Mouse (Mus musculus) 3134 (cell line): ENCODE data around the gene Ift52.
A peak's percentile ranks its signal among the peaks of the same experiment; 100 is the strongest.
"Not testable (repeated sequence)": the region's sequence is repeated elsewhere in the genome, so short reads cannot be mapped to it uniquely, and the experiment has no call there.

ENCODE experiments used
- DNase-seq: peaks from one replicate; pipeline ENCODE4 v3.0.0-alpha.2; 2011; ENCODE audit warnings: low spot score; ENCODE audit not compliant: insufficient read length; ENCODE audit errors: extremely low read depth

Gene Ift52

GRCm38 (mm10) chr2:163007299-163007698 is 9.9 kb upstream of the Ift52 start:
- DNase-seq = no peak

DNA sequence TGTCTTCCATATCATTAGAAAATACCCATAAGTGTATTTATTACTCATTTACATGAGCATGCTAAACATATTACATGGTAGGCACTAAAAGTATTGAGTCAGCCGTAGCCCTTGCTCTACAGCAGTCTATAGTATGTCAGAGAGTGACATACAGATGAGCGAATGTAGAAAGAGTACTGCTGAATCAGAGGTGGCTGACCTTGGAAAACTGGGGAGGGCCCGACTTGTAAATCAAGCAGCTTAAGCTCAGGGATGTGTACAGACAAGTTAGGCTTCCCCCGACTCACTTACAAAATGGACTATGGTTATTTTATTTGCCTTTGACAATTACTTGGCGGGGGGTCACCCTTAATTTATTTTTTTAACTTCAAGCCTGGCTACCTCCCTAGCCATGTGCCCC is 14.1 kb downstream of the Ift52 start:
- no peak for DNase-seq

DNA sequence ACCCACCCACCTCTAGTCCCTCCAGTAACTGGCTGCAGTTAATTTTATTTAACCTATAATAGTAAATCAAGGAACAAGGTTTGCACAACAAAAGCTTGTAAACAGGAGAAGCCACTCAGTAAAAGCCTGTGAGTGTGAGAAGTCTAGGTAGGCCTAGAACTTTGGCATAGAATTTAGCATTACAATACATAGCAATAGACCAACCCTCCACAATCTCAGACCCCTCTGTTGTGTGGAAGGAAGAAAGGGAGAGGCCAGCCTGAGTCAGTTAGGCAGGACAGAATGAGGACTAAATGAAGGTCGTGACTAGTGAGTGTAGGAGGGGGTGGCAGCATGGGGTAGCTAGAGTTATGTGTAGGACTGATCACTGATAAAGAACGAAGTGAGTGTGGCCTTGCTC is 14.6 kb downstream of the Ift52 start:
- no peak for DNase-seq

GRCm38 (mm10) chr2:163032622-163033021 is 15.5 kb downstream of the Ift52 start:
- no peak for DNase-seq

DNA sequence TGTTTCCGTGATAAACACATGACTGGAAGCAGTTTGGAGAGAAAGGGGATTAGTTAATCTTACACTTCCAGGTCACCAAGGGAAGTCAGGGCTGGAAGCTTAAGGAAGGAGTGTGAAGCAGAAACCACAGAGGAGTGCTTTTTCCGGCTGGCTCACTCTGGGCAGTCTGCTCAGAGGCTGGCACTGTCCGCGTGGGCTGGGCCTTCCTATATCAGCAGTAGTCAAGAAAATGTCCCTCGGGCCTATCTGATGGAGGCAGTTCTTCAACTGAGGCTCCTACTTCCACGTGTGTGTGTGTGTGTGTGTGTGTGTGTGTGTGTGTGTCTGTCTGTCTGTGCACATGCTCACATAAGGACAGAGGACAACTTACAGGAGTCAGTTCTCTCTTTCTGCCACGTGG is 22.8 kb downstream of the Ift52 start:
- DNase-seq = no peak

- DNase-seq = peak; percentile 37
Measured at GRCm38 (mm10) chr2:163048125-163048524, 31.0 kb downstream of the Ift52 start.

GRCm38 (mm10) chr2:163049116-163049515 is 32.0 kb downstream of the Ift52 start:
- DNase-seq = no peak

- no peak for DNase-seq
Measured at GRCm38 (mm10) chr2:163051691-163052090, 34.5 kb downstream of the Ift52 start.

DNA sequence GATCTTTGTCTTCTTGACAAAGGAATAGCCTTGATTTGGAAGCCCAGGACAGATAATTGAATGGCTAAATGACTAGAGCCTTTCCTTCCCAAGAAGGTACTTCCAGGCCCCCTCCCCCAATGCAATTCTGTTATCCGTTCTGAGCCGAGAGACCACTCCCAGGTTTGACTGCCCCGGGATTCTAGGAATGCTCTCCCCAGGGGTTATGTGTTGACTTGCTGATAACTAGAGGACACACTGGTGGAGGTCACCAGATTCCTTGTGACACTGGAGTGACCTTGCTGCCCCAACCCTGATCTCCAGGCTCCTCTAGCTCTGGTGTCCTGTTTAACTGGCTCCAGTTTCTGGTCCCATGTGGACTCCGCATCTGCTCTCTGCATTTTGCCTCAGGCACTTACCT is 34.9 kb downstream of the Ift52 start:
- DNase-seq = no peak

- DNase-seq = no peak
Measured at GRCm38 (mm10) chr2:163052826-163053225, 35.7 kb downstream of the Ift52 start.

DNA sequence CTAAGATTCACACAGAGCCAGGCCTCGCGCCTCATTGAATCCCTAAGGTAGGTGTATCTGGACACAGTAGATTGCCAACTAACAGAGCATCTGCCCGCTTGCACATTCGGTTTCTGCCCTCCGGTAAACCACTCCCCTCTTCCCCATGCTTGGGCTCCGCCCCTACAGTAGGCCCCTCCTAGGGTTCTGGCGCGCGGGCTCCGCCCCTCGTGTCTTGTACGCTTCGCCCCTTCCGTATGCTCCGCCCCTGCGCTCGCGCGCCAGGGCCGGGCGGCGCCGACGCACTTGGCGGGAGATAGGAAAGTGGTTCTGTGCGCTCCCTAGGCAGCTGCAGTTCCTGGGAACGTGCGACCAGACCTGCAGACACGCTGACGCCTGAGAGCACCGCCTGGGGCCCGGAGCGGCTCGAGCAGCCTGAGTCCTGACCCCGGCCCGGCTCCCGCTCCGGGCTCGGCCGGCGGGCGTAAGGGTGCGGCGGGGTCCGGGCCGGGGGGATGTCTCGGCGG is 37.2 kb downstream of the Ift52 start, which contains the start of gene Mybl2:
Mybl2 (plus strand) TSS at position 353 of the 506 bp plus-strand sequence.
- DNase-seq = peak; percentile 100

- DNase-seq = peak; percentile 70
Measured at GRCm38 (mm10) chr2:163054891-163055494, 37.8 kb downstream of the Ift52 start.

DNA sequence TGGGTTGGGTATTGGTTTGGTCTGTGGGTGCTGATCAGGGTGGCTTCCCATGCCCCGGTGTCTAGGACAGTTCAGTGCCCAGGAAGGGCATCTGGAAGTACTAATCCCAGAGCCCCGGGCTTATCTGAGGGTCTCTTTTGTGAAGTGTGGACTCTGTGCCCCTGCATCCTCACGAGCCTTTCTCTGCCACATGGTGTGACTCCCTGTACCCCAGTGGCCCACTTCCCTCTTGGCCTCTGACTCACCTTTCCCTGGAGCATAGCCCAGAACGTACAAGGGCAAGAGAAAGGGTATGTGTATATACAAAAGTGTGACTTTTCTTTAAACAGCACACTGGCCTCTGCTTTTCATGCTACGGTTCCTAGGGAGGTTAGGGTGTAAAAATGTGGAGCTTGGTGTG is 38.6 kb downstream of the Ift52 start:
- peak; percentile 64 for DNase-seq

DNA sequence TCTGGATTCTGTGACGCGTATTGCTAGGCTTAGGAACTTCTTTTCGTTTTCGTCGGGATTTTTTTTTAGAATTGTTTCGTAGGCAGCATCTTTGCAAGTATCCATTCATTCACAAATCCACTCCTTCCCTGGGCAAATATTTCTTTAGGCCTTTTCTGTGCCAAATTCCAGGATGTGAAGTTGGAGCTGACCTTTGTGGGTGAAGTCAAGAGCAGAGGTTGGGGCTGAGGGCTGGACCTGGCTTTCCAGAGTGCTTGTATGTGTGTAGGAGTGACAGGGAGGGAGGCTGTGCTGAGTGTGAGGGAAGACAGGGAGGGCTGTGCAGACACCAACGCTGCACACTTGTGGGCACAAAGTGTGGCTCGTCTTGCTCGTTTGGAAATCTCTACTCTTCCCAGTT is 39.4 kb downstream of the Ift52 start:
- DNase-seq = no peak

DNA sequence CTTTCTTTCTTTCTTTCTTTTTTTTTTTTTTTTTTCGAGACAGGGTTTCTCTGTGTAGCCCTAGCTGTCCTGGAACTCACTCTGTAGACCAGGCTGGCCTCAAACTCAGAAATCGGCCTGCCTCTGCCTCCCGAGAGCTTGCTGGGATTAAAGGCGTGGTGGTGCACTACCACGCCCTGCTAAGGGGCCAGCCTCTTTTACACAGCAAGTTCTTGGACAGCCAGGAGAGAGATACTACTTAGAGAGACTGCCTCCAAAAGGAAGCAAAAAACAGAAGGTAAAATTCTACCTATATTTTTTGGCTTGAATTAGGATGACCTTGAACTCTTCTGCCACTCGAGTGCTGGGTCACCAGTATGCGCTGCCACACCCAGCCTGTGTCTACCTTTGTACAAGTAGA is 41.8 kb downstream of the Ift52 start:
- not testable (repeated sequence) for DNase-seq

DNA sequence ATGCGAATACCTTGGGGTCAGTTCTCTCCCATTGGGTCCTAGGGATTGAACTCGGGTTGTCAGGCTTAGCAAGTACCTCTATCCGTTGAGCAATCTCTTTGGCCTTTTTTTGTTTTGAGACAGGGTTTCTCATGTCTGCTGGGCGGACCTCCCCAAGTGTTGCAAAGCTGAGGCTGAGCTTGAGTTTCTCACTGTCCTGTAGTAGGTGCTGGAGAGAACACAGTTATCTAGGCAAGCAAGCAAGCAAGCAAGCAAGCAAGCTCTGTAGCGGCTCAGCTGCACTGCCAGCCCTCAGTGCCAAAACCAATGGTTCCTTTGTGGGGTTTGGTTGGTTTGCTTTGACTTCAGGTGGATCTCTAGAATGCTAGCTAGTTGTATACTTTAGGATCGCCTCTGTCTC is 43.5 kb downstream of the Ift52 start:
- no peak for DNase-seq

- no peak for DNase-seq
Measured at GRCm38 (mm10) chr2:163061203-163062118, 44.3 kb downstream of the Ift52 start.

GRCm38 (mm10) chr2:163062119-163062508 is 45.0 kb downstream of the Ift52 start:
- DNase-seq = no peak

DNA sequence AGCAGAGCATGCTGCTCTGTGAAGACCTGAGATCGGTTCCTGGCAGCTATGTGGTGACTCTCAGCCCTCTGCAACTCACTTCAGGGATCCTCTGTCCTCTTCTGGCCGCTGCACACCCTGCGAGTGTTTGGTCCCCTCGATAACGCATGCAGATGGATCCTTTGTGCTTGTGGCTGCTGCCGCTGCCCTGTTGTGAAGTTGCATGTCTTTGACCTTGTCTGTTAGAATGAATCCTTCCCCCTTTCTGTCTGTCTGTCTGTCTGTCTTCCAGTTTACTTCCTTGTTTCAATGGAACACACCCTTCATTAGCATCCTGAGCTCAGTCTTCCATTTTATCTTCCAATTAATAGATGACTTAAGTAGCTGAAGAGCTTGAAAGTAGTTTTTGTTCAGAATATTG is 49.2 kb downstream of the Ift52 start:
- no peak for DNase-seq

DNA sequence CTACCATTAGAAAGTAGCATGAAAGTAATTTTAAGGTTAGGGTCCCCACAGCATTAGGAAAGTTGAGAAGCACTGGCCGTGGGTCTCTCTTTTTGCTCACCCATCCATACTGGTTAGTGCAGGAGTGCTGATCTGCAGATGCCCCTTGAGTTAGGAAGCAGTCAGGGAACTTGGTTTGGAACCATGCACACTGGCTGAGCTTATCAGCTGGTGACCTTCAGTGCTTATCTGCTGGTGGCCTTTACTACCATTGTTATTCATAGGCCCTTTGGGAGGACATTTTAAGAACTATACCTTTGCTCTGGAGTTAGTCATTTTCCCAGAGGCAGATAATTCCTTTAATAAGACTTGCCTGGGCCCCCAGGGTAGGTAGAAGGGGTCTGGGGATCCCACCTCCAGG is 50.1 kb downstream of the Ift52 start:
- no peak for DNase-seq

DNA sequence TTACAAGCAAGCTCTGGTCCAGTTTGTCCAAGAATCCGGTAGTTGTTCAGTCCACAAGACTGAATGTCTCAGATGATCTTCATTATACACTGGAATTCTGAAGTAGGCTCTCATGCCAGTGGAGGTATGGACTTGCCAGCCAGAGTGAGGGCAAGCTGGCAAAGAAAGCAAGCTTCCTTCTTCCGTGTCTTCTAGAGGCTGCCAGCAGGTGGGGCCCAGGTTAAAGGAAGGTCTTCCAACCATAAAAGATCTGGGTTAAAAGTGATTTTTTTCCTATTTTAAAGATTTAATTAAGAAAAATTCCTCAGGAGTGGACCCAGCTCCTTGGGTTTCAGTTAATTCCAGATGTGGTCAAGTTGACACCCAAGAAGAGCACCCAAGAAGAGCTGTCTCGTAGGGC is 53.1 kb downstream of the Ift52 start:
- no peak for DNase-seq

GRCm38 (mm10) chr2:163071590-163071989 is 54.4 kb downstream of the Ift52 start:
- DNase-seq = no peak
